ENCODE assay signal across 33 mouse cellular contexts in genomic region chr10:79399946-79400700, GRCm38 (mm10). TPM values are rescaled to one million over a fixed set of nuclear protein-coding genes. Genes with fewer than 3 reads are reported as not detected.
"Had no signal": no experiment of that assay in that cellular context is flagged by ENCODE, and none has a peak within 500 bp of the region (broad histone marks: within the 10 kb centered on the region; RNA-seq: fewer than 3 reads in every experiment).

No protein-coding gene starts in this region.

RNA-seq across cellular contexts. Expression of gene Vmn2r82, which starts 43.8 kb away (rescaled TPM):
- total RNA-seq: common myeloid progenitor, adult 5-6 weeks; forebrain, postnatal 0 days; gastrocnemius, adult 18-20 months; gastrocnemius, adult 2 months; gastrocnemius, adult 8-10 months; gastrocnemius, postnatal 10 days; gastrocnemius, postnatal 14 days; gastrocnemius, postnatal 25 days; gastrocnemius, postnatal 36 days; gastrocnemius, postnatal 4 days; granulocyte monocyte progenitor cell, adult 5-6 weeks; heart, adult 18-20 months; heart, adult 2 months; heart, adult 8-10 months had no signal
- polyA plus RNA-seq: cortical plate, adult 2 months; embryonic facial prominence, embryonic 10.5 days; embryonic facial prominence, embryonic 11.5 days; embryonic facial prominence, embryonic 12.5 days; embryonic facial prominence, embryonic 13.5 days; embryonic facial prominence, embryonic 14.5 days; embryonic facial prominence, embryonic 15.5 days; erythroblast, embryonic 14.5 days; forebrain, embryonic 10.5 days; forebrain, embryonic 11.5 days; forebrain, embryonic 12.5 days; forebrain, embryonic 13.5 days; forebrain, embryonic 14.5 days; forebrain, embryonic 15.5 days; forebrain, embryonic 16.5 days; forebrain, postnatal 0 days; frontal cortex, adult 2 months; gonadal fat pad, adult 2 months; heart, adult 2 months; heart, embryonic 10.5 days; heart, embryonic 11.5 days had no signal
